Mouse (Mus musculus) bone marrow, adult 2 months (tissue): ENCODE results near the gene Zdhhc17.

Experiments used
- CTCF ChIP-seq: fragments of 200-500 bp; IDR thresholded peaks from 2 replicates; pipeline ENCODE4 v1.5.1; 2011; ENCODE audit warnings: low read length, control low read depth; ENCODE audit not compliant: control insufficient read depth, insufficient read depth
- POLR2A ChIP-seq: fragments of 200-500 bp; IDR thresholded peaks from 2 replicates; pipeline ENCODE4 v1.6.1; 2011; ENCODE audit warnings: low read depth, mild to moderate bottlenecking, control low read depth, low read length, borderline replicate concordance; ENCODE audit not compliant: control insufficient read depth

GRCm38 (mm10) chr10:110960841-110961240 is 49.1 kb downstream of the Zdhhc17 start:
- no peak for TF ChIP-seq CTCF
- TF ChIP-seq POLR2A = no peak
